Mouse (Mus musculus) testis, postnatal 10 days (tissue): Measurements from ENCODE around the gene Olfr70.
A peak's percentile ranks its signal among the peaks of the same experiment; 100 is the strongest.

Experiments used
- DNase-seq: peaks from one replicate; pipeline ENCODE4 v3.0.0; 2021; ENCODE audit warnings: low spot score

The Olfr70 gene

GRCm38 (mm10) chr4:43700707-43701106 is at the start of gene Olfr70:
Olfr70 (minus strand) TSS chr4:43700807.
- no peak for DNase-seq

- DNase-seq: no peak
Observed at GRCm38 (mm10) chr4:43745187-43745586, 44.6 kb upstream of the Olfr70 start.

DNA sequence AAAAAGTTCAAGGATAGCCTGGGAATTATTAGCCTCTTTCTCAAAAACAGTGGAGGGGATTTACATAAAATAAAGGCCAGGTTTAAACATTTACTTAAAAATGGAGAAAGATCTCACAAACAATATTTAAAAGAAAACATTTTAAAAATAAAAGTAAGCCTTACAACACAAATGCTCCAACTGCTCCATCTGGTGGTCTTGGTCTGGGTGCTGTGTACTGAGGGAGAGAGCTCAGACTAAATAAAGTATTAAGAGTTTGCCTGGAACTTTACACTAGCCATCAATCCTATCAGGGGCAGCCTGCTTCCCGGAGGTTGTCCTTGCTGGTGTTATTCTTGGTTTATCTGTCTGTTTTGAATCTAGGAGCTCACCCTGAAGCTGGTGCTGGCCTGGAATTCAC is 42.5 kb upstream of the Olfr70 start:
- no peak for DNase-seq

- DNase-seq: no peak
Observed at GRCm38 (mm10) chr4:43742637-43743036, 42.0 kb upstream of the Olfr70 start.

DNA sequence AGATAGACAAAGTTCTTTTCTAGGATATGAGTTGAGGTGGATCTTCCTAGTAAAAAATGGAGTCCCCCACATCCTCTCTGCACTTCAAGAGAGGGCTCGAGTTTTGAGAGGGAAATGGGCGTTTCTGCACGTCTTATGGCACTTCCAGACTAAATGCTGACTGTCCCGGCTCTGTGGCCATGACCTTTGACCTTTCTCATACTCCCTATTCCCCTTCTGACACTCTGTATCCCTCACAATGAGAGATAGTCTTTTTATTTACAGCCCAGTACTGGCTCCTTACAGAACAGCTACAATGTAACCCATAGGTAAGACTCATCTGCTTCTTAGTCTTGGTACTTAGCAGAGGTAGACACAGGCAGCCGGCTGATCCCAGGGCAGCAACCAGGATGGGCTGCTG is 40.9 kb upstream of the Olfr70 start:
- peak; percentile 63 for DNase-seq

DNA sequence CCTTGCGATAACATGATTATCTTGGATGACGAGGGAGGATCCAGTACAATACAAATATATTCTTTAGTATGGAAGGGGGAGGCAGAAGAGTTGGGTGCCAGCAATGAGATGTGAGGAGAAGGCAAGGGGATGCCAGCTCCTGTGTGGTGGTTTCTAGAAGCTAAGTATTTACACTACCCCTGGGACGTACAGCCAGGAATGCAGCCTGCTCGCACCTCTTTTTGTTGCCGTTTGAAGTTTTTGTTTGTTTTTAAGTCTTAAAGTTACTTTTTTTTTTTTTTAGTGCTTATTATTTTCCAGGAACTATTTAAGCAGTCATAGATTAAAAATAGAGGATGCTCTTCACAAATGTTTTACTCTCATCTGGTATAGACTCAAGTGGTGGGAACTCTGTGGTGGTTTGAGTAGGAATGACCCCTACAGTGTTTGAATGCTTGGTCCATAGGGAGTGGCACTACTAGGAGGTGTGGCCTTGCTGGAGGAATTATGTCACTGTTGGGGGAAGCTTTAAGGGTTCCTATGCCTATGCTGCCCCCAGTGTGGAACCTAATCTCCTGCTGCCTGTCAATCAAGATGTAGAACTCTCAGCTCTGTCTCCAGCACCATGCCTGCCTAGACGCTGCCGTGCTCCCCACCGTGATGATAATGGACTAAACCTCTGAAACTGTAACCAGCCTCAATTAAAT is 38.5 kb upstream of the Olfr70 start:
- DNase-seq: peak; percentile 26

GRCm38 (mm10) chr4:43737144-43737543 is 36.5 kb upstream of the Olfr70 start:
- peak; percentile 37 for DNase-seq

- peak; percentile 41 for DNase-seq
Observed at GRCm38 (mm10) chr4:43733186-43733585, 32.6 kb upstream of the Olfr70 start.

DNA sequence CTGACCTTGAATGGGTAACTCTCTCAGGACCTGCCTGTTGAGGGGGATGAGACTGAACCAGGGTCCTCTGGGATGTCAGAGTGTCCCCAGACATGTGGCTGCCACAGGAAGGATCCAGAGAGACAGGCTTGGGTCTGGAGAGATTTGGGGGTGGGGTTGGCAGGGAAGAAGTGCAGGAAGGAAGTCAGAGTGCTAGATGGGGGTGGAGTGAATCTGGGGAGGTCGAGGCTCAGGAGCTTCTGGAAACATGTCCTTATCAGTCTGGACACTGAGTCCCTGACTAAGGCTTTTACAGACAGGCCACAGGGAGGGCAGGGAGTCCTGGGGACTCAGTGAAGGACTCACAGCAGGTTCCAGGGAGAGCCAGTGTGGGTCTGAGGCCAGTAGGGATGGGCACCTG is 31.6 kb upstream of the Olfr70 start:
- DNase-seq: peak; percentile 40

DNA sequence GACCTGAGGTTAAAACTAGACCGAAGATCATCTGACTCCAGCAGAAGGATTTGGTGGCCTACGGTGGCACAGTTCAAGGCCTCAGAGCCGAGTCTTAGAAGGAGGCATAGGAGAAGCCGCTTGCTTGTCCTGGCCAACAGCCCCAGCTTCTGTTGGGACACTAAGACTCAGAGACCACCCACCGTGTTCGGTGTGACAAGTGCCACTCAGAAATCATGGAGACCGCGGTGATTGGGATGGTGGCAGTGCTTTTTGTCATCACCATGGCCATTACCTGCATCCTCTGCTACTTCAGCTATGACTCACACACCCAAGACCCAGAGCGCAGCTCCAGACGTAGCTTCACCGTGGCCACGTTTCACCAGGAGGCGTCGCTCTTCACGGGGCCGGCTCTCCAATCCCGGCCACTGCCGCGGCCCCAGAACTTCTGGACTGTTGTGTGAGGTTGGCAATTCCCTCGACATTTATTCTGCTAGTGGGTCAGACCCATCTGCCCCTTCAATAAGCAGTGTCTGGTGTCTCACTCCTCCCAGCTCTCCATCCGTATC is 30.2 kb upstream of the Olfr70 start:
- peak; percentile 47 for DNase-seq

- DNase-seq: peak; percentile 67
Observed at GRCm38 (mm10) chr4:43729794-43730550, 29.4 kb upstream of the Olfr70 start, which contains the start of gene Spaar. Spaar (plus strand) TSS chr4:43730034.

GRCm38 (mm10) chr4:43729126-43729525 is 28.5 kb upstream of the Olfr70 start:
- DNase-seq: peak; percentile 58

- DNase-seq: no peak
Observed at GRCm38 (mm10) chr4:43728576-43728954, 28.0 kb upstream of the Olfr70 start.

GRCm38 (mm10) chr4:43727718-43728575 is 27.3 kb upstream of the Olfr70 start:
- DNase-seq: no peak

GRCm38 (mm10) chr4:43726995-43727394 is 26.4 kb upstream of the Olfr70 start, which contains the start of gene Hrct1:
Hrct1 (plus strand) TSS chr4:43727188.
- peak; percentile 73 for DNase-seq

- no peak for DNase-seq
Observed at GRCm38 (mm10) chr4:43726228-43726993, 25.8 kb upstream of the Olfr70 start.

GRCm38 (mm10) chr4:43724764-43725163 is 24.2 kb upstream of the Olfr70 start:
- DNase-seq: peak; percentile 84

DNA sequence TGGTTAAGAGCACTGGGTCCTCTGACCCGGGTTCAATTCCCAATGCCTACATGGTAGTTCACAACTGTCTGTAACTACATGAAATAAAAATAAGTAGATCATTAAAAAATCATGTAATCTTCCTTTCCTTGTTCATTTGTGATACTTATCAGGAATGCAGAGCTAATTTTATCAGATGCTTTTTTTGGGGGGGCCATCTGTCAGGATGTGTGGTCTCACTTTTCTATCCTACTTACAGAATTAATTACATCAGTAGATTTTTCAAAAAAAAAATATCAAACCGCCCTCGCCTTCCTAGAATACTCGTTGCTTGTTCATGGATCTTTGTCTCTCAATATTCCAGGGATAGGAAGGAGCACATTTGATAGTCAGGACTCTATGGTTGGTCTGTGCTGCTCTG is 21.6 kb upstream of the Olfr70 start:
- DNase-seq: no peak

- DNase-seq: no peak
Observed at GRCm38 (mm10) chr4:43720491-43721228, 20.1 kb upstream of the Olfr70 start.

DNA sequence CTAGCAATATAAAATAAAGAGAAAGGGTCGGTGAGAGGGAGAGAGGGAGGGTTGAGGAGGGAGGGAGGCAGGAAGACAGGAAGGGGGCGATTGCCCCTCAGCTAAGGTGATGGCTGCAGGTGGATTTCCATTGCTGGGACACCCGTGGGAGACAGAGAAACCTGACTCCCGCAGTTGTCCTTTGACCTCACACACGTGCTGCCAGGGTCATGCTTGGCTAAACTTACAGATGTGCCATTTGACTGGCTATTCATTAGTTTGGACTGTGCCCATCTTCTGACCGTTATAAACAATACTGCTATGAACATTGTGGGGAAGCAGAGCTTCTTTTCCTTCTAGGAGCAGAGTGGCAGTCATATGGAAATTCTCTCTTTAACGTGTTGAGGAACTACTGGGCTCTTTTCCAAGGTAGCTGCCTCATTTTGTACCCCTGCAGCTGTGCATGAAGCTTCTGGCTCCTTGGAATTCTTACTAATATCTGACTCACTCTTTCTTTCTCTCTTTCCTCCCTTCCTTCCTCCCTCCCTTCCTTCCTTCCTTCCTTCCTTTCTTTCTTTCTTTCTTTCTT is 13.1 kb upstream of the Olfr70 start:
- no peak for DNase-seq
